Mouse (Mus musculus) forebrain, postnatal 0 days (tissue): Measurements from ENCODE around the gene Tmem72. TPM values are rescaled to one million over a fixed set of nuclear protein-coding genes. Genes with fewer than 3 reads are reported as not detected.

Experiments
- ATAC-seq: fragments of 200-750 bp; cut with Nextera tagmentation; 2 replicates; pipeline ENCODE4 v1.8.0; 2017; ENCODE audit warnings: mild to moderate bottlenecking, moderate library complexity
- DNase-seq: peaks from one replicate; pipeline ENCODE4 v3.0.0-alpha.2; 2015
- H3K27ac ChIP-seq: fragments of 300-500 bp; sonication (generic); 2 replicates; pipeline ENCODE4 v1.5.1; 2014; ENCODE audit warnings: low read depth, mild to moderate bottlenecking, antibody characterized with exemption, low read length, moderate library complexity, mixed read lengths
- H3K27me3 ChIP-seq: fragments of 300-500 bp; sonication (generic); 2 replicates; pipeline ENCODE4 v1.6.1; 2014; ENCODE audit warnings: mild to moderate bottlenecking, low read length, mixed read lengths; ENCODE audit not compliant: insufficient read depth
- H3K36me3 ChIP-seq: fragments of 300-500 bp; sonication (generic); 2 replicates; pipeline ENCODE4 v1.6.1; 2014; ENCODE audit warnings: mild to moderate bottlenecking, moderate library complexity; ENCODE audit not compliant: insufficient read depth
- H3K4me1 ChIP-seq: fragments of 300-500 bp; sonication (generic); 2 replicates; pipeline ENCODE4 v1.6.1; 2014; ENCODE audit warnings: antibody characterized with exemption; ENCODE audit not compliant: insufficient read depth
- H3K4me2 ChIP-seq: fragments of 300-500 bp; sonication (generic); 2 replicates; pipeline ENCODE4 v1.6.1; 2014; ENCODE audit warnings: low read depth, mild to moderate bottlenecking, moderate library complexity
- H3K4me3 ChIP-seq: fragments of 300-500 bp; sonication (generic); 2 replicates; pipeline ENCODE4 v1.5.1; 2014; ENCODE audit warnings: low read depth, low read length, mixed read lengths
- H3K9ac ChIP-seq: fragments of 300-500 bp; sonication (generic); 2 replicates; pipeline ENCODE4 v1.6.1; 2014; ENCODE audit warnings: mild to moderate bottlenecking
- H3K9me3 ChIP-seq: fragments of 300-500 bp; sonication (generic); 2 replicates; pipeline ENCODE4 v1.6.1; 2016; ENCODE audit warnings: low read length
- CTCF ChIP-seq: sonication (generic); IDR thresholded peaks from 2 replicates; pipeline ENCODE4 v1.5.1; 2016; ENCODE audit warnings: antibody characterized with exemption, control low read depth, low read depth
- WGBS: fragments of 180-500 bp; shearing (Covaris S2); extraction: QIAGEN DNeasy Blood & Tissue Kit; methylation state at CpG from one replicate; pipeline ENCODE4 v1.1.7; 2014; 5-methylcytosine and 5-hydroxymethylcytosine counted together
- polyA plus RNA-seq: library from polyadenylated mRNA; unstranded; fragments of >200 nt; fragmentation: Nextera tagmentation; extraction: Ambion mirVana; gene quantifications from 2 replicates; pipeline ENCODE4 v1.2.1, GENCODE M21; 2015
- total RNA-seq: library from RNA; depleted of rRNA; stranded (reverse); fragments of >200 nt; gene quantifications from 2 replicates; pipeline ENCODE4 v1.2.3, GENCODE M21; 2014

The Tmem72 gene
- total and polyA plus RNA-seq, 2 experiments from 2014 or later = 0.52 to 1.9 TPM

- Histone ChIP-seq H3K4me2 (peak within 1 kb of the TSS; percentile 100), H3K9me3 (no peaks in the 10 kb centered on the region), H3K27me3 (no peaks in the 10 kb centered on the region), H3K27ac (no peak within 1 kb of the TSS), H3K4me3 (peak within 1 kb of the TSS; percentile 51), H3K9ac (peak within 1 kb of the TSS; percentile 55), H3K4me1 (no peaks in the 10 kb centered on the region), H3K36me3 (no peaks in the 10 kb centered on the region)
- DNase-seq (peak; percentile 72), ATAC-seq (peak; percentile 85)
- TF ChIP-seq CTCF = no peak
- 2% methylated on average over 44 of the region's 44 CpGs for WGBS
Observed at GRCm38 (mm10) chr6:116673471-116674282, 43.0 kb downstream of the Tmem72 start, which contains the start of gene Rassf4. TSS of gene Rassf4 (minus strand) at chr6:116673952.

- no peak for TF ChIP-seq CTCF
- ATAC-seq (no peak), DNase-seq (no peak)
- H3K9ac ChIP-seq = no peak overlapping the region
- H3K4me3 ChIP-seq = no peak overlapping the region
- WGBS = 76% methylated on average over 5 of the region's 5 CpGs
- no peaks in the 10 kb centered on the region for H3K27me3 ChIP-seq
- no peaks in the 10 kb centered on the region for H3K4me1 ChIP-seq
- no peaks in the 10 kb centered on the region for H3K36me3 ChIP-seq
- no peak overlapping the region for H3K4me2 ChIP-seq
- H3K9me3 ChIP-seq = no peaks in the 10 kb centered on the region
- H3K27ac ChIP-seq = no peak overlapping the region
Observed at GRCm38 (mm10) chr6:116672349-116672748, 44.4 kb downstream of the Tmem72 start.

GRCm38 (mm10) chr6:116671768-116672167, 44.9 kb downstream of the Tmem72 start:
- Histone ChIP-seq H3K4me1 (no peaks in the 10 kb centered on the region), H3K4me3 (no peak overlapping the region), H3K9me3 (no peaks in the 10 kb centered on the region), H3K27me3 (no peaks in the 10 kb centered on the region), H3K4me2 (no peak overlapping the region), H3K9ac (no peak overlapping the region), H3K36me3 (no peaks in the 10 kb centered on the region), H3K27ac (no peak overlapping the region)
- ATAC-seq = no peak
- WGBS = 89% methylated on average over 4 of the region's 4 CpGs
- TF ChIP-seq CTCF = no peak
- no peak for DNase-seq

GRCm38 (mm10) chr6:116671031-116671430, 45.7 kb downstream of the Tmem72 start:
- Histone ChIP-seq H3K4me3 (no peak overlapping the region), H3K27ac (no peak overlapping the region), H3K27me3 (no peaks in the 10 kb centered on the region), H3K4me2 (no peak overlapping the region), H3K9me3 (no peaks in the 10 kb centered on the region), H3K36me3 (no peaks in the 10 kb centered on the region), H3K4me1 (no peaks in the 10 kb centered on the region), H3K9ac (no peak overlapping the region)
- ATAC-seq = no peak
- DNase-seq = no peak
- TF ChIP-seq CTCF = no peak
- 17% methylated on average over 5 of the region's 5 CpGs for WGBS

GRCm38 (mm10) chr6:116670144-116670543, 46.6 kb downstream of the Tmem72 start:
- peak; percentile 29 for DNase-seq
- Histone ChIP-seq H3K4me1 (no peaks in the 10 kb centered on the region), H3K9ac (no peak overlapping the region), H3K27ac (no peak overlapping the region), H3K36me3 (no peaks in the 10 kb centered on the region), H3K4me2 (no peak overlapping the region), H3K4me3 (no peak overlapping the region), H3K9me3 (no peaks in the 10 kb centered on the region), H3K27me3 (no peaks in the 10 kb centered on the region)
- peak; percentile 41 for ATAC-seq
- TF ChIP-seq CTCF = no peak
- WGBS = 15% methylated on average over 6 of the region's 6 CpGs

GRCm38 (mm10) chr6:116668682-116669470, 47.8 kb downstream of the Tmem72 start:
- 53% methylated on average over 11 of the region's 11 CpGs for WGBS
- Histone ChIP-seq H3K9me3 (no peaks in the 10 kb centered on the region), H3K27me3 (no peaks in the 10 kb centered on the region), H3K36me3 (no peaks in the 10 kb centered on the region), H3K27ac (no peak overlapping the region), H3K4me3 (no peak overlapping the region), H3K4me2 (no peak overlapping the region), H3K4me1 (no peaks in the 10 kb centered on the region), H3K9ac (no peak overlapping the region)
- ATAC-seq (no peak), DNase-seq (no peak)
- TF ChIP-seq CTCF = no peak

GRCm38 (mm10) chr6:116667382-116667781, 49.3 kb downstream of the Tmem72 start:
- no peaks in the 10 kb centered on the region for H3K36me3 ChIP-seq

More at GRCm38 (mm10) chr6:116667382-116667781, 49.3 kb downstream of the Tmem72 start:
- Histone ChIP-seq H3K27me3 (no peaks in the 10 kb centered on the region), H3K4me2 (no peak overlapping the region), H3K4me1 (no peaks in the 10 kb centered on the region), H3K4me3 (no peak overlapping the region), H3K9ac (no peak overlapping the region), H3K27ac (no peak overlapping the region), H3K9me3 (no peaks in the 10 kb centered on the region)
- no peak for DNase-seq
- no peak for TF ChIP-seq CTCF
- no peak for ATAC-seq
- 57% methylated on average over 3 of the region's 3 CpGs for WGBS
